Mouse (Mus musculus) limb, embryonic 11.5 days (tissue): ENCODE measurements around the gene Nacc1. TPM values are rescaled to one million over a fixed set of nuclear protein-coding genes. Genes with fewer than 3 reads are reported as not detected.

ENCODE experiments used
- ATAC-seq: fragments of 200-750 bp; cut with Nextera tagmentation; 2 replicates; pipeline ENCODE4 v1.8.0; 2017; ENCODE audit warnings: low read depth; ENCODE audit not compliant: insufficient number of reproducible peaks, low FRiP score, low TSS enrichment
- DNase-seq: peaks from one replicate; pipeline ENCODE4 v3.0.0-alpha.2; 2015; ENCODE audit warnings: low spot score
- H3K27ac ChIP-seq: fragments of 300-500 bp; sonication (generic); replicated peaks from 2 replicates; pipeline ENCODE4 v1.5.1; 2014; ENCODE audit warnings: low read depth, mild to moderate bottlenecking, low read length
- H3K27me3 ChIP-seq: fragments of 300-500 bp; sonication (generic); 2 replicates; pipeline ENCODE4 v1.6.1; 2014; ENCODE audit warnings: mild to moderate bottlenecking, low read length, mixed read lengths; ENCODE audit not compliant: control insufficient read depth, insufficient read depth
- H3K36me3 ChIP-seq: fragments of 300-500 bp; sonication (generic); 2 replicates; pipeline ENCODE4 v1.6.1; 2014; ENCODE audit warnings: mild to moderate bottlenecking, low read length, moderate library complexity, mixed read lengths; ENCODE audit not compliant: control insufficient read depth, insufficient read depth
- H3K4me1 ChIP-seq: fragments of 300-500 bp; sonication (generic); 2 replicates; pipeline ENCODE4 v1.6.1; 2014; ENCODE audit warnings: low read length, mixed read lengths; ENCODE audit not compliant: control insufficient read depth, insufficient read depth
- H3K4me2 ChIP-seq: fragments of 300-500 bp; sonication (generic); 2 replicates; pipeline ENCODE4 v1.6.1; 2014; ENCODE audit warnings: low read depth, mild to moderate bottlenecking, moderate library complexity; ENCODE audit not compliant: severe bottlenecking
- H3K4me3 ChIP-seq: fragments of 300-500 bp; sonication (generic); 2 replicates; pipeline ENCODE4 v1.5.1; 2014; ENCODE audit warnings: low read depth, low read length
- H3K9ac ChIP-seq: fragments of 300-500 bp; sonication (generic); 2 replicates; pipeline ENCODE4 v1.6.1; 2014; ENCODE audit warnings: mild to moderate bottlenecking, low read length
- H3K9me3 ChIP-seq: fragments of 300-500 bp; sonication (generic); 2 replicates; pipeline ENCODE4 v1.6.1; 2016; ENCODE audit warnings: low read length; ENCODE audit not compliant: control insufficient read depth
- WGBS: fragments of 180-500 bp; shearing (Covaris S2); extraction: QIAGEN DNeasy Blood & Tissue Kit; methylation state at CpG from one replicate; pipeline ENCODE4 v1.1.7; 2014; 5-methylcytosine and 5-hydroxymethylcytosine counted together
- polyA plus RNA-seq: library from polyadenylated mRNA; unstranded; fragments of >200 nt; fragmentation: Nextera tagmentation; extraction: Ambion mirVana; gene quantifications from 2 replicates; pipeline ENCODE4 v1.2.1, GENCODE M21; 2014

Nacc1 gene
- 26.4 and 26.7 TPM in 2 replicates for polyA plus RNA-seq

DNA sequence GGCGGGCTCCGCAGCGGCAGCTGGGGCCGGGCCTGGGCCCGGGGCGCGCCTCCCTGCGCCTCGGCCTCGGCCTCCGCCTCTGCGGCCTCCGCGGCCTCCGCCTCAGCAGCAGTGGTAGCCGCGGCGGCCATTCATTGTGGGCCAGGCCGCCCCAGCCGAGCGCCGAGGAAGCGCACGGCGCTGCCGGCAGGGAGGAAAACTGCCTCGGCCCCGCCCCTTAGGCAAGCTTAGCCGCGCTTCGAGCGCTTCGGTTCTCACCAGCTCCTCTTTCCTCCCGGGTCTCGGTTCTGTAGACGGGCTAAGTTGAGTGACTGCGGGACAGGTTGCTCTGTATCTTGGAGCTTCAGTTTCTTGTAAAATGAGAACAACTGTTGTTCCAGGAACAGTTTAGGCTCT, at the start of gene Nacc1:
Nacc1 (minus strand) TSS at position 158 of the 396 bp plus-strand sequence.
- peak; percentile 76 for ATAC-seq
- under 1% methylated on average over 34 of the region's 37 CpGs for WGBS

DNA sequence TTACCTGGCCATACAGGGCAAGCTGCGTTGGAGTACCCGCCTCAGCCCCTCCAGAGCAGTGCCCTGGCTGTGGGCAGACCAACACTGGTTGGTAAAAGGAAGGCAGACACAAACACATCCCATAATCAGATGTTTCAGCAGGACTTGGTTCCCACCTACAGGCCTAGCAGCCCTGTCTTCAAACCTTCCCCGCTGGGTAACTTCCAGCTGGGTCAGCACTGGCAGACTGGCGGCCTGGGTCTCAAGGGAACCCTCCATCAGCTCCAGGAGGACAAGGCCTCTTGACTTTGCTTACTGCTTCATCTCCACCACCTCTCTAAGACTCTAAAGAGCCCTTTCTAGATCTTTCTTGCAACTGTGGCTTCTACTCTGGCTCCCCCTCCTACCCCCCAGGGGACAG, 48.9 kb upstream of the Nacc1 start:
- no peaks in the 10 kb centered on the region for H3K9me3 ChIP-seq
- H3K4me1 ChIP-seq = peaks cover 66% of the 10 kb centered on the region
- H3K27ac ChIP-seq = no peak overlapping the region
- H3K4me2 ChIP-seq = no peak overlapping the region
- DNase-seq (no peak), ATAC-seq (no peak)
- WGBS = 78% methylated on average over 4 of the region's 4 CpGs
- peaks cover 25% of the 10 kb centered on the region for H3K27me3 ChIP-seq
- H3K9ac ChIP-seq = no peak overlapping the region
- H3K4me3 ChIP-seq = no peak overlapping the region
- H3K36me3 ChIP-seq = no peaks in the 10 kb centered on the region

More for the DNA sequence above, at the start of gene Nacc1:
- no peaks in the 10 kb centered on the region for H3K9me3 ChIP-seq
- H3K36me3 ChIP-seq = peaks cover 12% of the 10 kb centered on the region; the same call in 1 of the 2 replicates
- H3K27me3 ChIP-seq = no peaks in the 10 kb centered on the region
- H3K9ac ChIP-seq = peak within 1 kb of the TSS; percentile 100
- peak within 1 kb of the TSS; percentile 100 for H3K4me3 ChIP-seq
- peak within 1 kb of the TSS; percentile 98 for H3K27ac ChIP-seq
- peaks cover 23% of the 10 kb centered on the region for H3K4me1 ChIP-seq
- H3K4me2 ChIP-seq = peak within 1 kb of the TSS; percentile 92
- DNase-seq = peak; percentile 89

DNA sequence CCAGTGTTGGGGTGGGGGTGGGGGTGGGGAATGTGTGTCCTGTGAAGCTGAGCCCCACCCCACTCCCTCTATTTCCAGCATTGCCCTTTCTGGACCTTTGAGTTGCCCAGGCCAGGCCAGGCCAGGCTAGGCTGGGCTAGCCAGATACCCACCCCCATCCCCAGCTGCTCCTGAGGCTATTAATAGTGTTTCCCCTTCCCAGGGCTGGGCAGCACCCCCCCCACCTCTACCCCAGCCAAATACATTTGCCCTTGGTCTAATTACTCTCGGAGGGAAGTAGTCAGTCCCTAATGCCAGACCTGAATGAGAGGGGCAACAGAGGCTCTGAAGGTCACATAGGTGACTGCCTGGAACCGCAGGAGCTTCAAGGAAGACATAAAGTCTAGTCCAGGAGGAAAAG, 47.9 kb upstream of the Nacc1 start:
- Histone ChIP-seq H3K4me1 (peaks cover 62% of the 10 kb centered on the region), H3K9me3 (no peaks in the 10 kb centered on the region), H3K9ac (no peak overlapping the region), H3K27me3 (peaks cover 25% of the 10 kb centered on the region), H3K4me2 (no peak overlapping the region), H3K36me3 (no peaks in the 10 kb centered on the region), H3K4me3 (no peak overlapping the region), H3K27ac (no peak overlapping the region; the same call in 1 of the 2 replicates)
- 24% methylated on average over 2 of the region's 2 CpGs for WGBS
- ATAC-seq (no peak), DNase-seq (no peak)

DNA sequence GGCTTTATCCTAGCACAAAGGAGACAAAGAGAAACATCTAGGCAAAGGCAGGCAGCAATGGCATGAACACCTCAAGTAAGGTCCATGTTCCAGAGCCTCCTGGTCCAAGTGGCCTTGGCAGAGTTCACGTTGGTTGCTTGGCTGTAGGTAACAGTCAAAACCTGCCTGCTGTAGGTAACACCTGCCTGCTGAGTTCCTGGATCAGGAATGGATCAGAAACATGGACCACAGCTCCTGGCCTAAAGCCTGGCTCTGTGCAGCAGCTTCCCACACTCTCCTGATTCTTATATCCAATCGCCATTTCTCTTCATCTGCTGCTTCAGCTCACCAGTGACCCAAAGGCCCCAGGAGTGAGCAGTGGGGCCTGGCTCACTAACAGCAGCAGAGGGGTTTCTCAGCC, 47.0 kb upstream of the Nacc1 start:
- no peak overlapping the region for H3K9ac ChIP-seq
- H3K4me2 ChIP-seq = no peak overlapping the region
- peaks cover 17% of the 10 kb centered on the region for H3K27me3 ChIP-seq
- H3K4me1 ChIP-seq = peaks cover 54% of the 10 kb centered on the region
- no peak overlapping the region for H3K27ac ChIP-seq
- H3K4me3 ChIP-seq = no peak overlapping the region
- ATAC-seq (no peak), DNase-seq (no peak)
- no peaks in the 10 kb centered on the region for H3K9me3 ChIP-seq
- H3K36me3 ChIP-seq = no peaks in the 10 kb centered on the region
- 80% methylated on average over 2 of the region's 2 CpGs for WGBS

DNA sequence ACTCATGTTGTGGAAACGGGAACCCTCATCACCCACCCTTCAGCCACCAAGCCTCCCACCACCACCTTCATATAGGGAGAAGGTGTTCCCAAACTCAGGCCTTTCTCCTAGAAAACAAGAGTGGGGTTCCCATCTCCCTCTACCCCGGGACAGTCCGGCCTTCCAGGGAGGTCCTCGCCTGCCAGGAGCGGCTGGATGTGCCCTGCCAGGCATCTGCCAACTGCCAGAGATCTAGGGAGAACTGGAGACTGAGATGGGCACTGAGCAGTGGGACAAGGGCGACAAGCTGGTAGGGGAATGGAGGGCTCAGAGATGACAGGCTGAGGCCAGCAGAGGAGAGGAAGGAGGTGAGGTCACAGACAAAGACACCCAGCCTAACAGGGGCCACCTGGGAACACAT, 46.3 kb upstream of the Nacc1 start:
- Histone ChIP-seq H3K27me3 (peaks cover 17% of the 10 kb centered on the region), H3K36me3 (no peaks in the 10 kb centered on the region), H3K9me3 (no peaks in the 10 kb centered on the region), H3K27ac (no peak overlapping the region), H3K4me1 (peaks cover 47% of the 10 kb centered on the region), H3K4me3 (no peak overlapping the region), H3K4me2 (no peak overlapping the region), H3K9ac (no peak overlapping the region)
- no peak for DNase-seq
- WGBS = 85% methylated on average over 6 of the region's 6 CpGs
- ATAC-seq = no peak

DNA sequence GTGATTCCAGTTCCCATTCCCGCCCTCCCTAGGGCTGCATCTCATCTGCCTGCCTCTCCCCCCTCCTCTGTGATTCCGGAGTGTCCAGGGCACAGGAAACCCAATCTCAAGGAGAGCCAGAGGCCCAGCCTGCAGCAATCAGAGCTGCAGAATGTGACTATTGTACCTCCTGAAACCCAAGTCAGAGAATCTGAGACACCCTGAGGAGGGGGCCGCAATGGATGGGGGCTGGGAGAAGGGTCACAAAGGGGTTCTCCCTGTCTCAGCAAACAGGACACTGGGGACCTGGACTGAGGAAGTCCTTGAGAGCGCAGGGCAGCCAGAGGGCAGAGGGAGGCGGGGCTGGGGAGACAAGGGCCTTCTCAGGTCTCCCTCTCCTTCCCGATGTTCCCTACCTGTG, 45.3 kb upstream of the Nacc1 start:
- 54% methylated on average over 6 of the region's 6 CpGs for whole genome bisulfite sequencing
- Histone ChIP-seq H3K9me3 (no peaks in the 10 kb centered on the region), H3K27me3 (peaks cover 14% of the 10 kb centered on the region), H3K27ac (no peak overlapping the region), H3K4me3 (no peak overlapping the region), H3K9ac (no peak overlapping the region), H3K36me3 (no peaks in the 10 kb centered on the region), H3K4me1 (peaks cover 44% of the 10 kb centered on the region), H3K4me2 (no peak overlapping the region)
- ATAC-seq (no peak), DNase-seq (no peak)

DNA sequence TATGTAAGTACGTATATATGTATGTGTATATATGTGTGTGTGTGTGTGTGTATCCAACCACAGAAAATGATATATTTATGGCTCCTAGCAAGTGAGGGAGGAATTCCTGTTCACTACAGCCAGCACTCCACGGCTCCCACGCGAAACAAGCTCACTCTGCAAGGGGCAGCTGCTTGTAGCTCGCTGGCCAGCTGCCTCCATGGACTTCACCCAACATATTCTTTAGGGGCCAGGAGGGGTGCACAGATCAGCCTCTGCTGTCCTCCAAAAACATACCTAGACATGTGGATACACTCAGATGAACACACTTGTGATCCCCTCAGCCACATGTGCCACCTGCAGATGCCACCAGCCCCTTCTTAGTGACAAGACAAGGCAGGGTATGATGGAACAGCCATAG, 44.9 kb upstream of the Nacc1 start:
- no peak overlapping the region for H3K4me2 ChIP-seq
- no peak overlapping the region for H3K4me3 ChIP-seq
- no peaks in the 10 kb centered on the region for H3K36me3 ChIP-seq
- H3K9ac ChIP-seq = no peak overlapping the region
- DNase-seq (no peak), ATAC-seq (no peak)
- no peaks in the 10 kb centered on the region for H3K9me3 ChIP-seq
- H3K27ac ChIP-seq = no peak overlapping the region
- peaks cover 40% of the 10 kb centered on the region for H3K4me1 ChIP-seq
- WGBS = 80% methylated on average over 5 of the region's 5 CpGs
- peaks cover 14% of the 10 kb centered on the region for H3K27me3 ChIP-seq

DNA sequence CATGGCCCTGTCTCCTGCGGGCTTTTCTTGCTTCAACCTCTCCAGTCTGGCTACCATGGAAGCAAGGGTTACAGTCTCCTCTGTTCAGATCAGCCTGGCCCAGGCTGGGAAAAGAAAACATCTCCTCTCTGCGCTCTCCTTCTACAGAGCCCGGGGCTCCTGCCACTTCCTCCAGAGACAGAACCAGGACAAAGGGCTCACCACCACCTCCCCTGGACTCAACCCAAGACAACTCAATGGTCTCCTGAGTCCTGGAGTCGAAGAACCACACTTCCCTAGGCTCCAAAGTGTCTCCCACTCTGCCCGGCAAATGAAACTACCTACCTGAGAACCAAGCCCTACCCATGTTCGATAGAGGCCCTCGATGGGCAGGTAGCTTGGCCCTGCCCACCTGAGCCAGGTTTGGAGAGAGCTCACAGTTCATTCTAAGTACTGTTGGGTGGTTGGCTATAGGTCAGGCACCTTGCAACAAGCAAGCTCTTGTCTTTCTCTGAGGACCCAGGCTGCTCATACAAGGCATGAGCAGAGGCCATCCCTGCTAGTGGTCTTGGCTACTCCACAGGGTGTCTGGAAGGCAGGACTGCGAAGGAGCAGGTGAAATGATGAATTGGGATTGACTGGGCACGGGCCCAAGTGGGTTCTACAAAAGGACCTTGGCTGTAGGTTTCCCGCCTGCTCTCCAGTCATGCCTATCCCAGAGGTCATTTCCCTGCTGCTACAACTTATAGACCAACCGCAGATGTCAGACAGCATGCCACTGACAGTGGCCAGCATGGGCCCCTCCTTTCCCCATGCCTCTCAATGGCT, 43.9 kb upstream of the Nacc1 start:
- H3K36me3 ChIP-seq = 0 out of 2 replicates have a peak, but pooled peaks cover 4% of the 10 kb centered on the region
- WGBS = 76% methylated on average over 11 of the region's 11 CpGs
- H3K4me3 ChIP-seq = no peak overlapping the region
- no peak overlapping the region for H3K4me2 ChIP-seq
- H3K4me1 ChIP-seq = peaks cover 33% of the 10 kb centered on the region
- peaks cover 10% of the 10 kb centered on the region for H3K27me3 ChIP-seq
- ATAC-seq (no peak), DNase-seq (no peak)
- H3K9me3 ChIP-seq = no peaks in the 10 kb centered on the region
- H3K27ac ChIP-seq = 0 out of 2 replicates have a peak overlapping the region, but pooled peaks have one; percentile 33
- H3K9ac ChIP-seq = no peak overlapping the region
